Mouse (Mus musculus): ENCODE results near the gene Gm20662. TPM values are rescaled to one million over a fixed set of nuclear protein-coding genes. Genes with fewer than 3 reads are reported as not detected.
A peak's percentile ranks its signal among the peaks of the same experiment; 100 is the strongest.

Gene Gm20662
- polyA plus RNA-seq, 1 experiment = 6.9 TPM

GRCm38 (mm10) chr9:107957141-107957540, 39.0 kb upstream of the Gm20662 start:
- DNase-seq = no peak
- 30% methylated on average over 6 of the region's 6 CpGs for WGBS
- Histone ChIP-seq H3K27me3 (ENCODE audit: control insufficient read depth, insufficient read depth, low read length) (no peaks in the 10 kb centered on the region), H3K4me1 (ENCODE audit: control insufficient read depth, insufficient read depth, low read length) (no peaks in the 10 kb centered on the region), H3K27ac (ENCODE audit: insufficient read depth, low read length) (no peak overlapping the region), H3K4me3 (replicated peaks; ENCODE audit: insufficient read depth, low read depth, low read length) (no peak overlapping the region)
- TF ChIP-seq POLR2A (IDR thresholded peaks at IDR 0.05; ENCODE audit: borderline replicate concordance, insufficient read depth, low read length) (no peak), CTCF (IDR thresholded peaks at IDR 0.05; ENCODE audit: borderline replicate concordance, insufficient read depth, low read depth, low read length) (no peak)

- no peaks in the 10 kb centered on the region for H3K27me3 ChIP-seq (ENCODE audit: control insufficient read depth, insufficient read depth, low read length)
- DNase-seq = no peak
- H3K4me1 ChIP-seq (ENCODE audit: control insufficient read depth, insufficient read depth, low read length) = no peaks in the 10 kb centered on the region
- 73% methylated on average over 6 of the region's 6 CpGs for WGBS
- no peak overlapping the region for H3K27ac ChIP-seq (ENCODE audit: insufficient read depth, low read length)
- no peak overlapping the region for H3K4me3 ChIP-seq (replicated peaks; ENCODE audit: insufficient read depth, low read depth, low read length)
- TF ChIP-seq CTCF (IDR thresholded peaks at IDR 0.05; ENCODE audit: borderline replicate concordance, insufficient read depth, low read depth, low read length) = no peak
- TF ChIP-seq POLR2A (IDR thresholded peaks at IDR 0.05; ENCODE audit: borderline replicate concordance, insufficient read depth, low read length) = no peak
Observed at GRCm38 (mm10) chr9:107959896-107960295, 36.3 kb upstream of the Gm20662 start.

- no peak overlapping the region for H3K27ac ChIP-seq (ENCODE audit: insufficient read depth, low read length)
- H3K27me3 ChIP-seq (ENCODE audit: control insufficient read depth, insufficient read depth, low read length) = no peaks in the 10 kb centered on the region
- no peak overlapping the region for H3K4me3 ChIP-seq (replicated peaks; ENCODE audit: insufficient read depth, low read depth, low read length)
- no peak for DNase-seq
- WGBS = 81% methylated on average over 4 of the region's 4 CpGs
- no peak for TF ChIP-seq POLR2A (IDR thresholded peaks at IDR 0.05; ENCODE audit: borderline replicate concordance, insufficient read depth, low read length)
- TF ChIP-seq CTCF (IDR thresholded peaks at IDR 0.05; ENCODE audit: borderline replicate concordance, insufficient read depth, low read depth, low read length) = no peak
- no peaks in the 10 kb centered on the region for H3K4me1 ChIP-seq (ENCODE audit: control insufficient read depth, insufficient read depth, low read length)
Observed at GRCm38 (mm10) chr9:107960928-107961327, 35.2 kb upstream of the Gm20662 start.

- H3K4me3 ChIP-seq (replicated peaks; ENCODE audit: insufficient read depth, low read depth, low read length) = no peak overlapping the region
- 76% methylated on average over 10 of the region's 10 CpGs for WGBS
- no peak for DNase-seq
- H3K27ac ChIP-seq (ENCODE audit: insufficient read depth, low read length) = no peak overlapping the region
- no peaks in the 10 kb centered on the region for H3K27me3 ChIP-seq (ENCODE audit: control insufficient read depth, insufficient read depth, low read length)
- TF ChIP-seq CTCF (IDR thresholded peaks at IDR 0.05; ENCODE audit: borderline replicate concordance, insufficient read depth, low read depth, low read length) = no peak
- H3K4me1 ChIP-seq (ENCODE audit: control insufficient read depth, insufficient read depth, low read length) = no peaks in the 10 kb centered on the region
Observed at GRCm38 (mm10) chr9:107961351-107961762, 34.8 kb upstream of the Gm20662 start.

GRCm38 (mm10) chr9:107961881-107962280, 34.3 kb upstream of the Gm20662 start:
- Histone ChIP-seq H3K4me1 (ENCODE audit: control insufficient read depth, insufficient read depth, low read length) (no peaks in the 10 kb centered on the region), H3K27ac (ENCODE audit: insufficient read depth, low read length) (no peak overlapping the region), H3K27me3 (ENCODE audit: control insufficient read depth, insufficient read depth, low read length) (no peaks in the 10 kb centered on the region), H3K4me3 (replicated peaks; ENCODE audit: insufficient read depth, low read depth, low read length) (no peak overlapping the region)
- WGBS = 40% methylated on average over 5 of the region's 5 CpGs
- DNase-seq = no peak
- TF ChIP-seq POLR2A (IDR thresholded peaks at IDR 0.05; ENCODE audit: borderline replicate concordance, insufficient read depth, low read length) = no peak
- TF ChIP-seq CTCF (IDR thresholded peaks at IDR 0.05; ENCODE audit: borderline replicate concordance, insufficient read depth, low read depth, low read length) = no peak

GRCm38 (mm10) chr9:107962916-107963315, 33.2 kb upstream of the Gm20662 start:
- no peak overlapping the region for H3K4me3 ChIP-seq (replicated peaks; ENCODE audit: insufficient read depth, low read depth, low read length)
- 93% methylated on average over 9 of the region's 9 CpGs for WGBS
- TF ChIP-seq POLR2A (IDR thresholded peaks at IDR 0.05; ENCODE audit: borderline replicate concordance, insufficient read depth, low read length) (no peak), CTCF (IDR thresholded peaks at IDR 0.05; ENCODE audit: borderline replicate concordance, insufficient read depth, low read depth, low read length) (no peak)
- H3K27me3 ChIP-seq (ENCODE audit: control insufficient read depth, insufficient read depth, low read length) = no peaks in the 10 kb centered on the region
- no peak overlapping the region for H3K27ac ChIP-seq (ENCODE audit: insufficient read depth, low read length)
- H3K4me1 ChIP-seq (ENCODE audit: control insufficient read depth, insufficient read depth, low read length) = no peaks in the 10 kb centered on the region
- DNase-seq = no peak

- Histone ChIP-seq H3K4me3 (replicated peaks; ENCODE audit: insufficient read depth, low read depth, low read length) (no peak overlapping the region), H3K4me1 (ENCODE audit: control insufficient read depth, insufficient read depth, low read length) (no peaks in the 10 kb centered on the region), H3K27me3 (ENCODE audit: control insufficient read depth, insufficient read depth, low read length) (no peaks in the 10 kb centered on the region), H3K27ac (ENCODE audit: insufficient read depth, low read length) (no peak overlapping the region)
- WGBS = 20% methylated on average over 5 of the region's 5 CpGs
- TF ChIP-seq CTCF (IDR thresholded peaks at IDR 0.05; ENCODE audit: borderline replicate concordance, insufficient read depth, low read depth, low read length) (peak; percentile 97), POLR2A (IDR thresholded peaks at IDR 0.05; ENCODE audit: borderline replicate concordance, insufficient read depth, low read length) (no peak)
- peak; percentile 78 to 79 for DNase-seq
Observed at GRCm38 (mm10) chr9:107963700-107964099, 32.4 kb upstream of the Gm20662 start.

- TF ChIP-seq POLR2A (IDR thresholded peaks at IDR 0.05; ENCODE audit: borderline replicate concordance, insufficient read depth, low read length) = no peak
- TF ChIP-seq CTCF (IDR thresholded peaks at IDR 0.05; ENCODE audit: borderline replicate concordance, insufficient read depth, low read depth, low read length) = no peak
- H3K27ac ChIP-seq (ENCODE audit: insufficient read depth, low read length) = no peak overlapping the region
- WGBS = 89% methylated on average over 9 of the region's 9 CpGs
Observed at GRCm38 (mm10) chr9:107964681-107965080, 31.5 kb upstream of the Gm20662 start.

More at GRCm38 (mm10) chr9:107964681-107965080, 31.5 kb upstream of the Gm20662 start:
- H3K4me3 ChIP-seq (replicated peaks; ENCODE audit: insufficient read depth, low read depth, low read length) = no peak overlapping the region
- no peaks in the 10 kb centered on the region for H3K27me3 ChIP-seq (ENCODE audit: control insufficient read depth, insufficient read depth, low read length)
- no peaks in the 10 kb centered on the region for H3K4me1 ChIP-seq (ENCODE audit: control insufficient read depth, insufficient read depth, low read length)
- no peak for DNase-seq
